Mouse (Mus musculus) E14TG2a.4 (cell line): ENCODE results near the gene Hyou1.
"Not testable (repeated sequence)": the region's sequence is repeated elsewhere in the genome, so short reads cannot be mapped to it uniquely, and the experiment has no call there.

ENCODE experiments used
- H3K27me3 ChIP-seq: 2 replicates; pipeline ENCODE4 v1.6.1; 2014; ENCODE audit warnings: low read length, control low read depth; ENCODE audit not compliant: insufficient read depth
- H3K36me3 ChIP-seq: 2 replicates; pipeline ENCODE4 v1.6.1; 2014; ENCODE audit warnings: low read length, control low read depth; ENCODE audit not compliant: insufficient read depth
- H3K4me1 ChIP-seq: replicated peaks from 2 replicates; pipeline ENCODE4 v1.6.1; 2014; ENCODE audit warnings: low read depth, low read length, control low read depth
- H3K4me3 ChIP-seq: replicated peaks from 2 replicates; pipeline ENCODE4 v1.5.1; 2014; ENCODE audit warnings: mild to moderate bottlenecking, low read length
- H3K9me3 ChIP-seq: 2 replicates; pipeline ENCODE4 v1.6.1; 2014; ENCODE audit warnings: low read length, control low read depth
- CTCF ChIP-seq: conservative IDR thresholded peaks from 2 replicates; pipeline ENCODE4 v1.5.1; 2014; ENCODE audit warnings: low read length
- NANOG ChIP-seq: IDR thresholded peaks from 2 replicates; pipeline ENCODE4 v1.6.1; 2014; ENCODE audit warnings: borderline replicate concordance, low read length, mixed read lengths
- POU5F1 ChIP-seq: IDR thresholded peaks from 2 replicates; pipeline ENCODE4 v1.6.1; 2014; ENCODE audit warnings: low read length, borderline replicate concordance

Gene Hyou1

GRCm38 (mm10) chr9:44364480-44364879, 14.8 kb upstream of the Hyou1 start:
- TF ChIP-seq POU5F1 (no peak), CTCF (peak; percentile 81)
- H3K36me3 ChIP-seq, result peaks cover 6% of the 10 kb centered on the region
- H3K4me3 ChIP-seq, result no peak overlapping the region
- peaks cover 19% of the 10 kb centered on the region for H3K4me1 ChIP-seq
- no peaks in the 10 kb centered on the region for H3K9me3 ChIP-seq
- no peaks in the 10 kb centered on the region for H3K27me3 ChIP-seq

GRCm38 (mm10) chr9:44373386-44373785, 5.9 kb upstream of the Hyou1 start:
- H3K27me3 ChIP-seq, result no peaks in the 10 kb centered on the region
- H3K36me3 ChIP-seq, result peaks cover 25% of the 10 kb centered on the region
- peaks cover 20% of the 10 kb centered on the region for H3K4me1 ChIP-seq
- H3K4me3 ChIP-seq, result no peak overlapping the region
- TF ChIP-seq NANOG, result no peak
- no peak for TF ChIP-seq POU5F1
- TF ChIP-seq CTCF, result no peak
- H3K9me3 ChIP-seq, result no peaks in the 10 kb centered on the region

- TF ChIP-seq CTCF (no peak), NANOG (no peak), POU5F1 (no peak)
- Histone ChIP-seq H3K27me3 (no peaks in the 10 kb centered on the region), H3K4me1 (peaks cover 34% of the 10 kb centered on the region)
Measured at GRCm38 (mm10) chr9:44376141-44376540, 3.1 kb upstream of the Hyou1 start.

GRCm38 (mm10) chr9:44377335-44377734, 2.0 kb upstream of the Hyou1 start:
- not testable (repeated sequence) for H3K9me3 ChIP-seq, H3K27me3 ChIP-seq
- Histone ChIP-seq H3K4me1 (peaks cover 44% of the 10 kb centered on the region), H3K4me3 (peak overlapping the region; percentile 98; the same call in 1 of the 2 replicates), H3K36me3 (peaks cover 47% of the 10 kb centered on the region)

More at GRCm38 (mm10) chr9:44376141-44376540, 3.1 kb upstream of the Hyou1 start:
- peaks cover 35% of the 10 kb centered on the region for H3K36me3 ChIP-seq
- no peak overlapping the region for H3K4me3 ChIP-seq
- no peaks in the 10 kb centered on the region for H3K9me3 ChIP-seq

- Histone ChIP-seq H3K27me3 (no peaks in the 10 kb centered on the region), H3K4me1 (peaks cover 52% of the 10 kb centered on the region), H3K4me3 (peak overlapping the region; percentile 98), H3K36me3 (peaks cover 56% of the 10 kb centered on the region), H3K9me3 (no peaks in the 10 kb centered on the region)
- TF ChIP-seq NANOG (no peak), CTCF (no peak), POU5F1 (no peak)
Measured at GRCm38 (mm10) chr9:44378153-44378730, 1.0 kb upstream of the Hyou1 start.

- H3K9me3 ChIP-seq, result no peaks in the 10 kb centered on the region
- no peaks in the 10 kb centered on the region for H3K27me3 ChIP-seq
- peaks cover 67% of the 10 kb centered on the region for H3K4me1 ChIP-seq
- H3K4me3 ChIP-seq, result peak overlapping the region; percentile 98
- no peak for TF ChIP-seq CTCF
- no peak for TF ChIP-seq POU5F1
- no peak for TF ChIP-seq NANOG
- peaks cover 72% of the 10 kb centered on the region for H3K36me3 ChIP-seq
Measured at GRCm38 (mm10) chr9:44379862-44380261, 572 bp downstream of the Hyou1 start.

GRCm38 (mm10) chr9:44384596-44384995, 5.3 kb downstream of the Hyou1 start:
- TF ChIP-seq NANOG, result no peak
- TF ChIP-seq CTCF, result no peak
- TF ChIP-seq POU5F1, result no peak
- peaks cover 59% of the 10 kb centered on the region for H3K4me1 ChIP-seq
- H3K27me3 ChIP-seq, result no peaks in the 10 kb centered on the region
- H3K36me3 ChIP-seq, result peaks cover 94% of the 10 kb centered on the region
- no peaks in the 10 kb centered on the region for H3K9me3 ChIP-seq
- H3K4me3 ChIP-seq, result 0 out of 2 replicates have a peak overlapping the region, but pooled peaks have one; percentile 17

- TF ChIP-seq CTCF, result no peak
- TF ChIP-seq NANOG, result no peak
- no peak for TF ChIP-seq POU5F1
- Histone ChIP-seq H3K27me3 (no peaks in the 10 kb centered on the region), H3K9me3 (no peaks in the 10 kb centered on the region), H3K4me1 (peaks cover 46% of the 10 kb centered on the region), H3K4me3 (no peak overlapping the region), H3K36me3 (peaks cover 98% of the 10 kb centered on the region)
Measured at GRCm38 (mm10) chr9:44387221-44387620, 7.9 kb downstream of the Hyou1 start.

- Histone ChIP-seq H3K4me3 (no peak overlapping the region), H3K27me3 (no peaks in the 10 kb centered on the region), H3K9me3 (no peaks in the 10 kb centered on the region), H3K4me1 (peaks cover 31% of the 10 kb centered on the region), H3K36me3 (peaks cover 87% of the 10 kb centered on the region)
- TF ChIP-seq NANOG (no peak), POU5F1 (no peak), CTCF (peak; percentile 79)
Measured at GRCm38 (mm10) chr9:44389273-44389672, 10.0 kb downstream of the Hyou1 start.
